Mouse (Mus musculus) hindbrain, embryonic 14.5 days (tissue): ENCODE results near the gene Gpr156. TPM values are rescaled to one million over a fixed set of nuclear protein-coding genes. Genes with fewer than 3 reads are reported as not detected.

Experiments
- ATAC-seq: fragments of 200-750 bp; cut with Nextera tagmentation; 2 replicates; pipeline ENCODE4 v1.8.0; 2017; ENCODE audit warnings: moderate number of reproducible peaks, mild to moderate bottlenecking, moderate TSS enrichment, moderate library complexity; ENCODE audit not compliant: low FRiP score
- DNase-seq: peaks from one replicate; pipeline ENCODE4 v3.0.0-alpha.2; 2015; ENCODE audit warnings: low spot score
- H3K27ac ChIP-seq: fragments of 300-500 bp; sonication (generic); 2 replicates; pipeline ENCODE4 v1.5.1; 2014; ENCODE audit warnings: mild to moderate bottlenecking, moderate library complexity
- H3K27me3 ChIP-seq: fragments of 300-500 bp; sonication (generic); 2 replicates; pipeline ENCODE4 v1.6.1; 2014; ENCODE audit warnings: mild to moderate bottlenecking, low read length, mixed read lengths; ENCODE audit not compliant: control insufficient read depth, insufficient read depth
- H3K36me3 ChIP-seq: fragments of 300-500 bp; sonication (generic); replicated peaks from 2 replicates; pipeline ENCODE4 v1.6.1; 2014; ENCODE audit not compliant: control insufficient read depth, insufficient read depth
- H3K4me1 ChIP-seq: fragments of 300-500 bp; sonication (generic); replicated peaks from 2 replicates; pipeline ENCODE4 v1.6.1; 2014; ENCODE audit warnings: antibody characterized with exemption, low read length, mixed read lengths; ENCODE audit not compliant: control insufficient read depth, insufficient read depth
- H3K4me2 ChIP-seq: fragments of 300-500 bp; sonication (generic); replicated peaks from 2 replicates; pipeline ENCODE4 v1.6.1; 2014; ENCODE audit warnings: mild to moderate bottlenecking, moderate library complexity
- H3K4me3 ChIP-seq: fragments of 300-500 bp; sonication (generic); replicated peaks from 2 replicates; pipeline ENCODE4 v1.5.1; 2014; ENCODE audit warnings: mild to moderate bottlenecking, low read length
- H3K9ac ChIP-seq: fragments of 300-500 bp; sonication (generic); 2 replicates; pipeline ENCODE4 v1.6.1; 2014
- H3K9me3 ChIP-seq: fragments of 300-500 bp; sonication (generic); 2 replicates; pipeline ENCODE4 v1.6.1; 2016; ENCODE audit warnings: low read length; ENCODE audit not compliant: control insufficient read depth
- WGBS: fragments of 180-500 bp; shearing (Covaris S2); extraction: QIAGEN DNeasy Blood & Tissue Kit; methylation state at CpG from one replicate; pipeline ENCODE4 v1.1.7; 2014; 5-methylcytosine and 5-hydroxymethylcytosine counted together
- polyA plus RNA-seq: library from polyadenylated mRNA; unstranded; fragments of >200 nt; fragmentation: Nextera tagmentation; extraction: Ambion mirVana; gene quantifications from 2 replicates; pipeline ENCODE4 v1.2.1, GENCODE M21; 2014

The Gpr156 gene
- polyA plus RNA-seq, 1 experiment from 2014 or later: 3.9 TPM

GRCm38 (mm10) chr16:38047781-38048558 lies 131.7 kb downstream of the Gpr156 start:
- H3K36me3 ChIP-seq: no peaks in the 10 kb centered on the region
- ATAC-seq (no peak), DNase-seq (no peak)
- no peaks in the 10 kb centered on the region for H3K9me3 ChIP-seq
- no peaks in the 10 kb centered on the region for H3K27me3 ChIP-seq
- no peak overlapping the region for H3K4me2 ChIP-seq
- H3K4me1 ChIP-seq: no peaks in the 10 kb centered on the region
- no peak overlapping the region for H3K4me3 ChIP-seq
- H3K27ac ChIP-seq: no peak overlapping the region
- no peak overlapping the region for H3K9ac ChIP-seq
- WGBS: 79% methylated on average over 23 of the region's 23 CpGs

Other genes starting within 250 kb of the Gpr156 start
- 111 and 126 TPM in 2 replicates for gene Fstl1, start 139.6 kb upstream of the Gpr156 start, polyA plus RNA-seq
- gene Gm36028, start 55.4 kb upstream of the Gpr156 start, polyA plus RNA-seq: not detected in 2 replicates
- gene Lrrc58, start 48.1 kb upstream of the Gpr156 start, polyA plus RNA-seq: 57.1 and 59.9 TPM in 2 replicates
- gene Gsk3b, start 172.5 kb downstream of the Gpr156 start, polyA plus RNA-seq: 164 and 171 TPM in 2 replicates